Mouse (Mus musculus) heart, adult 2 months (tissue): ENCODE data around the gene Pla2g4a.

Experiments used
- CTCF ChIP-seq: fragments of 200-600 bp; IDR thresholded peaks from 2 replicates; pipeline ENCODE4 v1.8.1; 2022; ENCODE audit warnings: antibody characterized with exemption, mild to moderate bottlenecking, moderate library complexity
- EP300 ChIP-seq: fragments of 200-500 bp; IDR thresholded peaks from 2 replicates; pipeline ENCODE4 v1.6.1; 2011; ENCODE audit warnings: low read depth, low read length, control low read depth; ENCODE audit not compliant: insufficient read depth
- POLR2A ChIP-seq: fragments of 200-500 bp; IDR thresholded peaks from 2 replicates; pipeline ENCODE4 v1.6.1; 2011; ENCODE audit warnings: mild to moderate bottlenecking, low read depth, low read length, control low read depth; ENCODE audit not compliant: insufficient read depth

- TF ChIP-seq POLR2A = no peak
- peak; percentile 34 for TF ChIP-seq CTCF
- TF ChIP-seq EP300 = no peak
These were observed 102.4 kb downstream of the Pla2g4a start for GRCm38 (mm10) chr1:149858734-149859133.
